Mouse (Mus musculus) limb, embryonic 12.5 days (tissue): ENCODE results near the gene Itm2b. TPM values are rescaled to one million over a fixed set of nuclear protein-coding genes. Genes with fewer than 3 reads are reported as not detected.

Experiments
- ATAC-seq: fragments of 200-750 bp; cut with Nextera tagmentation; 2 replicates; pipeline ENCODE4 v1.8.0; 2017; ENCODE audit warnings: low read depth, moderate TSS enrichment; ENCODE audit not compliant: insufficient number of reproducible peaks, insufficient read depth, low FRiP score, low TSS enrichment
- H3K27ac ChIP-seq: fragments of 300-500 bp; sonication (generic); 2 replicates; pipeline ENCODE4 v1.5.1; 2016; ENCODE audit warnings: mild to moderate bottlenecking, moderate library complexity
- H3K27me3 ChIP-seq: fragments of 300-500 bp; sonication (generic); 2 replicates; pipeline ENCODE4 v1.6.1; 2016; ENCODE audit warnings: mild to moderate bottlenecking, moderate library complexity
- H3K36me3 ChIP-seq: fragments of 300-500 bp; sonication (generic); 2 replicates; pipeline ENCODE4 v1.6.1; 2016; ENCODE audit warnings: mild to moderate bottlenecking, moderate library complexity
- H3K4me1 ChIP-seq: fragments of 300-500 bp; sonication (generic); replicated peaks from 2 replicates; pipeline ENCODE4 v1.6.1; 2016
- H3K4me2 ChIP-seq: fragments of 300-500 bp; sonication (generic); 2 replicates; pipeline ENCODE4 v1.6.1; 2016; ENCODE audit warnings: mild to moderate bottlenecking, moderate library complexity
- H3K4me3 ChIP-seq: fragments of 300-500 bp; sonication (generic); replicated peaks from 2 replicates; pipeline ENCODE4 v1.5.1; 2016; ENCODE audit warnings: mild to moderate bottlenecking
- H3K9ac ChIP-seq: fragments of 300-500 bp; sonication (generic); replicated peaks from 2 replicates; pipeline ENCODE4 v1.6.1; 2016; ENCODE audit warnings: mild to moderate bottlenecking, moderate library complexity
- H3K9me3 ChIP-seq: fragments of 300-500 bp; sonication (generic); 2 replicates; pipeline ENCODE4 v1.6.1; 2016; ENCODE audit warnings: mild to moderate bottlenecking, moderate library complexity
- WGBS: fragments of 180-500 bp; shearing (Covaris S2); methylation state at CpG from one replicate; pipeline ENCODE4 v1.1.7; 2016; 5-methylcytosine and 5-hydroxymethylcytosine counted together
- polyA plus RNA-seq: library from polyadenylated mRNA; unstranded; fragments of >200 nt; fragmentation: Nextera tagmentation; extraction: Ambion mirVana; gene quantifications from 2 replicates; pipeline ENCODE4 v1.2.1, GENCODE M21; 2016

The Itm2b gene
- polyA plus RNA-seq, 1 experiment from 2014 or later, result 460 TPM

DNA sequence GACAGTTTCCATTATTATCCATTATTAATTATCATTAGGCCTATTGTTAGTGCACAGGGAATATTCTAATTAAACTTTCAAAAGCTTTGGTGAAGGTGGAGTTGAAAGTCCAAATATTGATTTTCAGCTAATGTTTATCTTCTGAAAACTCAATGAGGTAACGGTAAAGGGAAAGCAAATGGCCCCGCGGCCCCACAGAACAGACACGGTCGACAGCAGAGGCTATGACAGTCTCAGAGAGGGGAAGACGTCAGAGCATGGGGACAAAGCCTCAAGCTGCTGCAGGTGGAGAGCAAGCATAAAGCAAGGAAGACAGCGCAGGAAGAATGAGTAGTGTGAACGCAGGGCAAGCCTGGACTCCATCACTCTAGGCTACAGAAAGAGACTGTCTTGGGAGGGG, 9.2 kb downstream of the Itm2b start:
- Histone ChIP-seq H3K9ac (no peak overlapping the region), H3K4me2 (no peak overlapping the region)
- 82% methylated on average over 8 of the region's 8 CpGs for WGBS

DNA sequence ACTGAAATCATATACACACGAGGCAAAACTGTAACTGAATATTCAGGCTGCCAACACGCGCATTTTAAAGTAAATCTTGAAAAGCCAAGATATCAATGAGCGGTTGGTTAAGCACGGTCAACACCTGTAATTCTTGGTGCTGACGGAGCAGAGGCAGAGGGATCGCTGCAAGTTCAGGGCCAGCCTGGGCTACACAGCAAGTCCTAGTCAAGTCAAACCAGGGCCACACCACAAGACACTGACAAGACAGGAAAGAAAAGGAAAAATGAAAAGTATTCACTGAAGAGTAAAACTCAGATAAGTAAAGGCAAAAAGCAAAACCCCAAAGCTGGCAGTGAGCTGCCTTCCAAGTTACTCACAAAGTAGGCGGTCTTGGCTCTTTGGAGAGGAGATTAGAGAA, 9.6 kb downstream of the Itm2b start:
- H3K27me3 ChIP-seq, result no peaks in the 10 kb centered on the region
- H3K36me3 ChIP-seq, result peaks cover 57% of the 10 kb centered on the region
- WGBS, result 95% methylated on average over 8 of the region's 8 CpGs
- no peak for ATAC-seq
- no peak overlapping the region for H3K4me3 ChIP-seq
- no peak overlapping the region for H3K27ac ChIP-seq
- H3K4me1 ChIP-seq, result peaks cover 8% of the 10 kb centered on the region
- no peak overlapping the region for H3K9ac ChIP-seq
- H3K4me2 ChIP-seq, result no peak overlapping the region
- no peaks in the 10 kb centered on the region for H3K9me3 ChIP-seq

More for the DNA sequence above, 9.2 kb downstream of the Itm2b start:
- no peaks in the 10 kb centered on the region for H3K27me3 ChIP-seq
- no peaks in the 10 kb centered on the region for H3K9me3 ChIP-seq
- H3K36me3 ChIP-seq, result peaks cover 57% of the 10 kb centered on the region
- H3K4me1 ChIP-seq, result peaks cover 8% of the 10 kb centered on the region
- H3K27ac ChIP-seq, result no peak overlapping the region
- no peak for ATAC-seq
- H3K4me3 ChIP-seq, result no peak overlapping the region

DNA sequence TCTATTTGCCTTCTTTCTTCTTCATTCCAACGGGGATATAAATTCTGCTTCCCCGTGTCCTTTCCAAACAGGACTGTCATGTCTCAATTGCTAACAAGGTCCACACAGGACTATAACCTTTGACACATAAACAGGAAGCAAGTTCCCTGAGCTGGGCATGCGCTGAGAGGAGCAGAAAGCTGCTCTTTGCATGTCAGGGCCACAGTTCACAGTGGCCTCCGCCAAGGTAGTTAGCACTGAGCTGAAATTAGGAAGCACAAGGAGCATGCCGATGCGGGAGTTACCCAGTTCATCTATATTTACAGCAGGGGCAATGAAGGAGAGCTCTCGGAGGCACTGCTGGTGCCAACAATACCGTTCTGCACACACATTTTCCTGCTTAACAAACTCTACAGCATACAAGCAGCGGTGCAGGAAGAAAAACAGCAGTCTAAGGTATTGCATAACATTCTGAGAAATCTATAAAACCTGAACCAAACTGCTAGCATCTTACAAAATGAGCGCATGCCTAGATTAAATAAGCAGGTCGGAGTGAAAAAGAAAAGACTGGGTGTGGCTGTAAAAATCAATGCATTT, 10.7 kb downstream of the Itm2b start:
- WGBS, result 59% methylated on average over 11 of the region's 11 CpGs
- Histone ChIP-seq H3K27ac (no peak overlapping the region), H3K36me3 (peaks cover 62% of the 10 kb centered on the region), H3K4me1 (peaks cover 8% of the 10 kb centered on the region), H3K9me3 (no peaks in the 10 kb centered on the region), H3K4me2 (no peak overlapping the region), H3K27me3 (no peaks in the 10 kb centered on the region), H3K4me3 (no peak overlapping the region), H3K9ac (no peak overlapping the region; the same call in 1 of the 2 replicates)
- ATAC-seq, result no peak

DNA sequence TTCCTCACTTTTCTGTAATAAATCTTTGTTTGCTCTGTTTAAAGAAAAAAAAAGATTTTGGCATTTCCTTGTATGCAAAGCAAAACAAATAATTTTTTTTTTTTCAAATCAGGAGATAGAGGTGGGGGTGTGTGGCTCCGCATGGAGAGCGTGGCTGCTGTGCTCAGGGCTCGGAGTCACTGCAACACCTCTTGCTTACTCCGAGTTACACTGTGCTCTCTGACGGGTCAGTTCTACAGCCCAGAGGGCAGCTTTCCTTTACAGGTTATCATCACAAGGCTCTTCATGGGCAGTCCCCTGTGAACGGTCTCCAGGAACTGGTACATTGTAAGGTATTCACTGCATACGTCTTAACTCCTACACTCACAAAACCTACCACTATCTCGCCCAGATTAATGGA, 11.5 kb downstream of the Itm2b start:
- WGBS, result 84% methylated on average over 8 of the region's 8 CpGs
- H3K27ac ChIP-seq, result no peak overlapping the region

DNA sequence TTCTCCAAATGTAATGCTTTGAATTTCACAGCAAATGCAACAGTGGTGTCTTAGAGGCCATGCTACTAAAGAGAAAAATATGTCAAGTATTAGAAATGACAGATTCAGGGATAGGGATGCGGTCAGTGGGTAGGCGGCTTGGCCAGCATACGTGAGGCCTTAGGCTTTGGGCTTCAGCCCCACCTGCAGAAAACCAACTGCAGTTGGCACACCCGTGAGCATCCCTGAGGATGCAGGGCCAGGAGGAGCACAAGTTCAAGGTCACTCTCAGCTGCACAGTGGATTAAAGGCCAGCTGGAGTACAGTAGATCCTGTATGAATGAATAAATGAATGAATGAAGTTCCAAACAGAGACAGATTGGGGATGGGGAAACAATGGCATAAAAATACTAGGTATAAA, 12.1 kb downstream of the Itm2b start:
- Histone ChIP-seq H3K9ac (no peak overlapping the region), H3K27me3 (no peaks in the 10 kb centered on the region), H3K4me2 (no peak overlapping the region), H3K27ac (no peak overlapping the region), H3K4me1 (peaks cover 8% of the 10 kb centered on the region), H3K4me3 (no peak overlapping the region), H3K36me3 (peaks cover 62% of the 10 kb centered on the region), H3K9me3 (no peaks in the 10 kb centered on the region)
- 91% methylated on average over 4 of the region's 4 CpGs for WGBS
- ATAC-seq, result no peak

More for the DNA sequence above, 11.5 kb downstream of the Itm2b start:
- Histone ChIP-seq H3K9me3 (no peaks in the 10 kb centered on the region), H3K4me1 (peaks cover 8% of the 10 kb centered on the region), H3K4me2 (no peak overlapping the region), H3K36me3 (peaks cover 62% of the 10 kb centered on the region), H3K4me3 (no peak overlapping the region), H3K27me3 (no peaks in the 10 kb centered on the region), H3K9ac (no peak overlapping the region)
- ATAC-seq, result no peak

DNA sequence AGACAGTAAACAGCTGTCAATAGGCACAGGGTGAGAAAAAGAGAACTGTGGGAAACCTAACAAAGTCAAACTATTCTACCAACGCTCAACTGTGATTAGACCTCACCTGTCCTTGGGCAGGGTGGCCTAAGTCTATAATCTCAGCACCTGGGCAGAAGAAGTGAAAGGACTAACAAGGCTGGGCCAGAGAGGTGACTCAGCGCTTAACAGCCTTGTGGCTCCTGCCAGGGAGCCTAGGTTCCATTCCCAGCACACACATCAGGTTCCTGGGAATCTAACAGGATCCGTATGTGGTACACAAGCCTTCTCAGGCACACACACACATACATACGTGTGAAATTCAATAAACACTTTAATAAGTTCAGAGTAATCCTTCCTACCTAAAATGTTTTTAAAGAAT, 13.5 kb downstream of the Itm2b start:
- no peaks in the 10 kb centered on the region for H3K9me3 ChIP-seq
- ATAC-seq, result no peak
- H3K36me3 ChIP-seq, result peaks cover 64% of the 10 kb centered on the region
- peaks cover 8% of the 10 kb centered on the region for H3K4me1 ChIP-seq
- 92% methylated on average over 4 of the region's 4 CpGs for WGBS
- H3K9ac ChIP-seq, result no peak overlapping the region
- no peak overlapping the region for H3K4me3 ChIP-seq
- no peak overlapping the region for H3K4me2 ChIP-seq
- no peak overlapping the region for H3K27ac ChIP-seq
- no peaks in the 10 kb centered on the region for H3K27me3 ChIP-seq

DNA sequence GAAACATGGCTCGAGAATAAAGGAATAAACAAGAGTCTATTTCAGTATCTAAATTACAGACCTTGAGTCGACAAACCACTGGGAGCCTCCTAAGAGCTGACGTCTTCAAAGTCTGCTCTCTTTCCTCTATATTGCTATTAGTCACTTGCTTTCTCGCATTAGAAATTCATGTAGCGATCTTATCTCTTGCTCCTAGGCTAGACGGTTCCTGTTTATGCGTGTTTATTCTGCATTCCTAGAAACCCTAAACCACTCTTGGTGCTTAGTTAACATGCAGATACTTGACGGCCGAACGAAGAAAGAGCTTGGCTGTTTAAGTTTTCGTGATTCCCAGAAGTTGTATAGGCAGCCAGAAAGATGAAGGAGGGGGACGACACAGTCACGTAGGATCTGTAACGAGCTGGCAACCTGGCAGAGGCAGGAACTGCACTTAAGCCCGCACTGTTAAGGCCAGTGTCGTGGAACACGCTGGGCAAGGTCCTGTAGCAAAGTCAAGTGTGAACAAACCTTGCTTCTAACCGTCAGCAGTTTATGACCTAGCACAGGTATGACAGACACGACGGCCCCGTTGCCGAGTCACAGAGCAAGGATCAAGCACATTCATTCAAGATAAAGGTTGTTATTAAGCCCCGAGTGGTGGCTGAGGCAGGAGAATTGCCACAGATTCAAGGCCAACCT, 14.3 kb downstream of the Itm2b start:
- WGBS, result 78% methylated on average over 23 of the region's 23 CpGs
- no peak overlapping the region for H3K4me2 ChIP-seq
- no peaks in the 10 kb centered on the region for H3K27me3 ChIP-seq
- H3K36me3 ChIP-seq, result peaks cover 71% of the 10 kb centered on the region
- no peak for ATAC-seq
- peaks cover 8% of the 10 kb centered on the region for H3K4me1 ChIP-seq
- no peak overlapping the region for H3K27ac ChIP-seq
- no peak overlapping the region for H3K4me3 ChIP-seq
- H3K9me3 ChIP-seq, result no peaks in the 10 kb centered on the region
- H3K9ac ChIP-seq, result no peak overlapping the region

DNA sequence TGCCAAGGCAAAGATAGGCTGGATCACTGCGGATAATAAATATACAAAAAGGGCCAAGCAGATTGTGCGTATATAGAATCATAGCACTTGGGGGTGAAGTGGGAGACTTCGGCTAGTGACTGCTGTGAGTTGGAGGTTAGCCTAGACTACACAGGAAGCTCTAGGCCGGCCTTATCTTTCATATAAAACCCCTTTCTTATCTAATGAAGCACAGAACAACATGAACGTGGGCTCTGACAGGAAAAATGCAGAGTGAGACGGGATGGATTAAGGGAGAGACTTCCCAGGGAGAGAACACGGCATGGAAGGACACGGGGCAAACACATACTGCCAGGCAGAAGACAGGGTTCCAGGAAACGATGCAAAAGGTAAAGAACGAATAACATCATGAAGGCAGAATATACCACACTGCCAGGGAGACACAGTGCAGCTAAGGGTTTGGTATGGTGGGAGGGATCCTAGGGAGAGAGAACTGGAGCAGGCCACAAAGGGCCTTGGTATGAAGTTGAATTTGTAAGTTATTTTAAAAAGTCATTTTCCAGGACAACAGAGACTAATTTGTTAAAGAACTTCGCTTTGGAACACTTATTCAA, 14.9 kb downstream of the Itm2b start:
- no peaks in the 10 kb centered on the region for H3K27me3 ChIP-seq
- no peak overlapping the region for H3K9ac ChIP-seq
- WGBS, result 83% methylated on average over 11 of the region's 11 CpGs
- no peak overlapping the region for H3K4me2 ChIP-seq
- H3K9me3 ChIP-seq, result no peaks in the 10 kb centered on the region
- peaks cover 8% of the 10 kb centered on the region for H3K4me1 ChIP-seq
- no peak overlapping the region for H3K27ac ChIP-seq
- H3K4me3 ChIP-seq, result no peak overlapping the region
- ATAC-seq, result no peak
- peaks cover 78% of the 10 kb centered on the region for H3K36me3 ChIP-seq

DNA sequence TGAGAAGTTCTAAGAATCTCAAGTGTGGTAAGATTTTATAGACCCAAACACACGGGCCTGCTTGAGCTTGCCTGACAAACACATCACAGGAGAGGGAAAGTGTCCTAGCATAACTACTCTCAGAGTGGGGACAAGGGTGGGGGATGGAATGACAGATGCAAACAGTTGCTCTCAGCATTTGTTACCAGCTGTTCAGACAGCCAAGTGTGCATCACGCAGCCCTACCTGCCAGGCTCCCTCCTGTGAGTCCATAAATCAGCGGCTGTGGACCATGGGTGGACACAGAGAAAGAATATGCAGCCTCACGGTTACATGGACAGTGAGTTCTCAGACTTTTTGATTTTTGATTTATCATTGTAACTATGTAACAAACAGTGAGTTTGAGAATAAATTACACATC, 15.5 kb downstream of the Itm2b start:
- Histone ChIP-seq H3K4me1 (peaks cover 8% of the 10 kb centered on the region), H3K9me3 (no peaks in the 10 kb centered on the region), H3K9ac (no peak overlapping the region), H3K27ac (no peak overlapping the region), H3K36me3 (peaks cover 83% of the 10 kb centered on the region), H3K27me3 (no peaks in the 10 kb centered on the region), H3K4me2 (no peak overlapping the region), H3K4me3 (no peak overlapping the region)
- no peak for ATAC-seq
- WGBS, result 71% methylated on average over 4 of the region's 4 CpGs

DNA sequence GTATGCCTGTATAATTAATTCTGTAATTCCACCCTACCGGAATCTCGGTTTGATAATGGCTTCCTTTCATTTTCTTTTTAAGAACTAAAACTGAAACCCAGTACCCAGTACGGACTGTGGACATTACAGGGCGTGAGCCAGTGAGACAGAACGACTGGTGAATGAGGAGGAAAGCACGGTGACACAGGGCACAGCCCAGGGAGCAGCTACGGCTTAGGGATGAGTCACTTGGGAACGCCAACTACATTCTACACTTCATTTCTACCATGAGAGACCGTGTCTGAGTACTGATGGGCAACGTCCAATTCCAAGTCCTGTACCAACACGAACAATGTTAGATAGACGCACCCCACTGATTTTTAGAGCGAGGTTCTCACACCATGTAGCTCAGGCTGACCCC, 16.1 kb downstream of the Itm2b start:
- Histone ChIP-seq H3K27ac (no peak overlapping the region), H3K4me3 (no peak overlapping the region), H3K36me3 (peaks cover 86% of the 10 kb centered on the region), H3K27me3 (no peaks in the 10 kb centered on the region), H3K4me2 (no peak overlapping the region), H3K4me1 (0 out of 2 replicates have a peak, but pooled peaks cover 4% of the 10 kb centered on the region), H3K9me3 (no peaks in the 10 kb centered on the region), H3K9ac (no peak overlapping the region)
- ATAC-seq, result no peak
- WGBS, result 95% methylated on average over 13 of the region's 13 CpGs

DNA sequence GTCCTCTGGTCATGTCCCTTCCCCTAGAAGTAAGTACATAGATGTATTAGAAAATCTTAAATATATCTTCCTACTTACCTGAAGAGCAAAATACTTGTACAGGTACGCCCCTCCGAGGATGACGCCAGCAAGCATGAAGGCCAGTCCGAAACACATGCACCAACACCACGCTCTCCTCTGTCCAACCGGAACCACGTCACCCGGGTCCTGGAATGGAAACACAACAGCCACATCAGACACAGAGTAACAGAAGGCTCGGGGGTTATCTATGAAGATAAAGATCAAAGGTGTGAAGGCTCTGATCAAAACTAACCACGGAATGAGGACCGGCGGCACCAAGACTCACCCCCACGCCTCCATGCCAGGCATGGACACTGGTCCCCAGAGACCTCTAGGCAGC, 16.9 kb downstream of the Itm2b start:
- 93% methylated on average over 13 of the region's 13 CpGs for WGBS
- Histone ChIP-seq H3K4me1 (0 out of 2 replicates have a peak, but pooled peaks cover 4% of the 10 kb centered on the region), H3K9ac (no peak overlapping the region), H3K4me2 (no peak overlapping the region), H3K36me3 (peaks cover 89% of the 10 kb centered on the region), H3K27me3 (no peaks in the 10 kb centered on the region), H3K4me3 (no peak overlapping the region), H3K27ac (no peak overlapping the region), H3K9me3 (no peaks in the 10 kb centered on the region)
- ATAC-seq, result no peak
